18 mouse cellular contexts compared by ENCODE assay signal in genomic region chr9:45662471-45662870, GRCm38 (mm10).
DNase-seq lines count a peak whose midpoint lies in the region; ATAC-seq and TF ChIP-seq lines count a peak whose summit lies in the region.
"Had no signal": no experiment of that assay in that cellular context is flagged by ENCODE, and none has a peak within 500 bp of the region (broad histone marks: within the 10 kb centered on the region; RNA-seq: fewer than 3 reads in every experiment).

No protein-coding gene starts in this region.

- H3K9me3 ChIP-seq in forebrain, embryonic 15.5 days, result no peaks in the 10 kb centered on the region
- no peaks in the 10 kb centered on the region for H3K9me3 ChIP-seq in hindbrain, embryonic 16.5 days (ENCODE audit: control insufficient read depth, low read length)
- no peaks in the 10 kb centered on the region for H3K9me3 ChIP-seq in midbrain, postnatal 0 days (ENCODE audit: low read length)
- H3K9me3 ChIP-seq: embryonic facial prominence, embryonic 13.5 days; intestine, embryonic 15.5 days; limb, embryonic 12.5 days had no signal

- 34% methylated on average over 5 of the region's 5 CpGs for WGBS in forebrain, embryonic 15.5 days
- WGBS in hindbrain, embryonic 16.5 days, result 43% methylated on average over 5 of the region's 5 CpGs
- WGBS in midbrain, postnatal 0 days, result 38% methylated on average over 5 of the region's 5 CpGs

- no peaks in the 10 kb centered on the region for H3K27me3 ChIP-seq in forebrain, embryonic 15.5 days
- no peaks in the 10 kb centered on the region for H3K27me3 ChIP-seq in hindbrain, embryonic 16.5 days (replicated peaks; ENCODE audit: control insufficient read depth, insufficient read depth, low read length)
- H3K27me3 ChIP-seq in midbrain, postnatal 0 days (ENCODE audit: insufficient read depth, low read length), result no peaks in the 10 kb centered on the region
- H3K27me3 ChIP-seq: embryonic facial prominence, embryonic 13.5 days; intestine, embryonic 15.5 days; limb, embryonic 12.5 days; Patski had no signal

- H3K4me1 ChIP-seq in forebrain, embryonic 15.5 days, result peaks cover 62% of the 10 kb centered on the region
- peaks cover 49% of the 10 kb centered on the region for H3K4me1 ChIP-seq in hindbrain, embryonic 16.5 days (ENCODE audit: control insufficient read depth, insufficient read depth, low read depth, low read length)
- H3K4me1 ChIP-seq in midbrain, postnatal 0 days (ENCODE audit: insufficient read depth, low read length), result peaks cover 21% of the 10 kb centered on the region
- H3K4me1 ChIP-seq: intestine, embryonic 15.5 days had no signal

- H3K4me3 ChIP-seq in layer of hippocampus, adult 2 months, result no peak overlapping the region
- H3K4me3 ChIP-seq in forebrain, embryonic 15.5 days, result no peak overlapping the region
- no peak overlapping the region for H3K4me3 ChIP-seq in hindbrain, embryonic 16.5 days (ENCODE audit: low read length)
- no peak overlapping the region for H3K4me3 ChIP-seq in midbrain, postnatal 0 days (ENCODE audit: low read depth, low read length)
- H3K4me3 ChIP-seq: embryonic facial prominence, embryonic 13.5 days; intestine, embryonic 15.5 days; limb, embryonic 12.5 days had no signal

- no peak overlapping the region for H3K9ac ChIP-seq in forebrain, embryonic 15.5 days (replicated peaks)
- H3K9ac ChIP-seq in hindbrain, embryonic 16.5 days (ENCODE audit: low read depth, low read length), result no peak overlapping the region
- H3K9ac ChIP-seq in midbrain, postnatal 0 days (replicated peaks; ENCODE audit: low read length, poor library complexity, severe bottlenecking), result no peak overlapping the region
- H3K9ac ChIP-seq: embryonic facial prominence, embryonic 13.5 days; intestine, embryonic 15.5 days; limb, embryonic 12.5 days had no signal

- ATAC-seq in forebrain, embryonic 15.5 days (replicated peaks), result no peak
- no peak for ATAC-seq in hindbrain, embryonic 16.5 days
- no peak for ATAC-seq in midbrain, postnatal 0 days (ENCODE audit: low FRiP score)
- ATAC-seq in cerebellum, adult (ENCODE audit: insufficient number of reproducible peaks, low FRiP score, low TSS enrichment), result no peak
- no peak for ATAC-seq in erythroid progenitor cell, adult 5-6 weeks (replicated peaks; ENCODE audit: low FRiP score, poor library complexity, severe bottlenecking)
- ATAC-seq: intestine, embryonic 15.5 days; Patski had no signal

- DNase-seq in layer of hippocampus, adult 2 months (ENCODE audit: low spot score in 2 of 2), result no peak
- DNase-seq in layer of hippocampus, postnatal 36 days, result no peak
- peak; percentile 28 for DNase-seq in midbrain, postnatal 0 days (ENCODE audit: low spot score)
- DNase-seq in left cerebral cortex, adult 18-20 months (ENCODE audit: low spot score in 2 of 2), result no peak
- DNase-seq: cerebellum, adult 18-20 months; gastrocnemius, postnatal 10 days; heart, postnatal 10 days; kidney, postnatal 25 days; right cerebral cortex, postnatal 14 days; thymus, postnatal 36 days had no signal

- H3K36me3 ChIP-seq in forebrain, embryonic 15.5 days, result no peaks in the 10 kb centered on the region
- no peaks in the 10 kb centered on the region for H3K36me3 ChIP-seq in hindbrain, embryonic 16.5 days (ENCODE audit: control insufficient read depth, insufficient read depth, low read length)
- no peaks in the 10 kb centered on the region; the same call in 1 of the 2 replicates for H3K36me3 ChIP-seq in midbrain, postnatal 0 days (ENCODE audit: insufficient read depth, low read length)
- H3K36me3 ChIP-seq: embryonic facial prominence, embryonic 13.5 days; intestine, embryonic 15.5 days; limb, embryonic 12.5 days had no signal

- H3K4me2 ChIP-seq in forebrain, embryonic 15.5 days (replicated peaks), result no peak overlapping the region
- H3K4me2 ChIP-seq in hindbrain, embryonic 16.5 days (ENCODE audit: low read length), result no peak overlapping the region
- no peak overlapping the region for H3K4me2 ChIP-seq in midbrain, postnatal 0 days (ENCODE audit: low read depth, low read length, poor library complexity, severe bottlenecking)
- H3K4me2 ChIP-seq: embryonic facial prominence, embryonic 13.5 days; intestine, embryonic 15.5 days; limb, embryonic 12.5 days had no signal

- no peak for TF ChIP-seq CTCF in layer of hippocampus, adult 2 months (conservative IDR thresholded peaks at IDR 0.05)
- no peak for TF ChIP-seq CTCF in midbrain, postnatal 0 days (IDR thresholded peaks at IDR 0.05)

- peak overlapping the region; percentile 91 for H3K27ac ChIP-seq in layer of hippocampus, adult 2 months
- peak overlapping the region; percentile 99 for H3K27ac ChIP-seq in forebrain, embryonic 15.5 days (replicated peaks)
- peak overlapping the region; percentile 85 for H3K27ac ChIP-seq in hindbrain, embryonic 16.5 days (ENCODE audit: low read depth, low read length)
- H3K27ac ChIP-seq in midbrain, postnatal 0 days (ENCODE audit: low read depth, low read length), result peak overlapping the region; percentile 75
- H3K27ac ChIP-seq: embryonic facial prominence, embryonic 13.5 days; intestine, embryonic 15.5 days; limb, embryonic 12.5 days had no signal
